Mouse (Mus musculus) myocyte (in vitro differentiated cells): ENCODE results near the gene Alkbh7.

Experiments
- E2F4 ChIP-seq: IDR thresholded peaks from one replicate; pipeline ENCODE4 v1.6.1; 2011; ENCODE audit warnings: mild to moderate bottlenecking, control low read depth, moderate library complexity; ENCODE audit not compliant: insufficient read depth
- MAX ChIP-seq: IDR thresholded peaks from one replicate; pipeline ENCODE4 v1.6.1; 2011; ENCODE audit warnings: low read depth, mild to moderate bottlenecking, control low read depth
- MYOG ChIP-seq, 3 experiments: IDR thresholded peaks; one replicate each; pipeline ENCODE4 v1.6.1; 2011; ENCODE audit warnings: control low read depth in 2 of 3, low read depth in 2 of 3, mild to moderate bottlenecking in 2 of 3; ENCODE audit not compliant: insufficient read length in 2 of 3, control insufficient read depth in 1 of 3, insufficient read depth in 1 of 3
- POLR2A ChIP-seq: IDR thresholded peaks from one replicate; pipeline ENCODE4 v1.6.1; 2011; ENCODE audit warnings: low read depth, mild to moderate bottlenecking, control low read depth, moderate library complexity; ENCODE audit not compliant: insufficient read length
- REST ChIP-seq: IDR thresholded peaks from one replicate; pipeline ENCODE4 v1.6.1; 2011; ENCODE audit warnings: mild to moderate bottlenecking, control low read depth, moderate library complexity; ENCODE audit not compliant: insufficient read depth, insufficient read length
- SRF ChIP-seq: IDR thresholded peaks from one replicate; pipeline ENCODE4 v1.6.1; 2011; ENCODE audit warnings: low read depth; ENCODE audit not compliant: control insufficient read depth, insufficient read length
- TCF12 ChIP-seq: IDR thresholded peaks from one replicate; pipeline ENCODE4 v1.6.1; 2011; ENCODE audit warnings: mild to moderate bottlenecking, control low read depth; ENCODE audit not compliant: poor library complexity, insufficient read depth, severe bottlenecking
- TCF3 ChIP-seq: IDR thresholded peaks from one replicate; pipeline ENCODE4 v1.6.1; 2011; ENCODE audit warnings: low read depth, control low read depth; ENCODE audit not compliant: insufficient read length
- USF1 ChIP-seq: IDR thresholded peaks from one replicate; pipeline ENCODE4 v1.6.1; 2011; ENCODE audit warnings: low read depth, mild to moderate bottlenecking, control low read depth, moderate library complexity

- TF ChIP-seq POLR2A (no peak), USF1 (no peak), TCF12 (no peak), REST (no peak), MAX (no peak), MYOG (IDR thresholded peaks at IDR 0.05; ENCODE audit: control insufficient read depth in 1 of 3, insufficient read depth in 1 of 3, insufficient read length in 2 of 3, low read depth in 2 of 3) (no peak), SRF (no peak), E2F4 (no peak), TCF3 (no peak)
Measured at GRCm38 (mm10) chr17:56986105-56986805, 10.9 kb upstream of the Alkbh7 start.
